Mouse (Mus musculus) small intestine, adult 2 months (tissue): ENCODE results near the gene Rnf17.

Source experiments
- CTCF ChIP-seq: fragments of 200-500 bp; IDR thresholded peaks from 2 replicates; pipeline ENCODE4 v1.5.1; 2012; ENCODE audit warnings: low read depth, mild to moderate bottlenecking, control low read depth, inconsistent platforms, low read length, moderate library complexity, mixed read lengths; ENCODE audit not compliant: insufficient replicate concordance, insufficient read length; ENCODE audit errors: extremely low read depth
- POLR2A ChIP-seq: fragments of 200-500 bp; IDR thresholded peaks from 2 replicates; pipeline ENCODE4 v1.6.1; 2012; ENCODE audit warnings: low read depth, mild to moderate bottlenecking, control low read depth, inconsistent platforms, low read length, moderate library complexity

DNA sequence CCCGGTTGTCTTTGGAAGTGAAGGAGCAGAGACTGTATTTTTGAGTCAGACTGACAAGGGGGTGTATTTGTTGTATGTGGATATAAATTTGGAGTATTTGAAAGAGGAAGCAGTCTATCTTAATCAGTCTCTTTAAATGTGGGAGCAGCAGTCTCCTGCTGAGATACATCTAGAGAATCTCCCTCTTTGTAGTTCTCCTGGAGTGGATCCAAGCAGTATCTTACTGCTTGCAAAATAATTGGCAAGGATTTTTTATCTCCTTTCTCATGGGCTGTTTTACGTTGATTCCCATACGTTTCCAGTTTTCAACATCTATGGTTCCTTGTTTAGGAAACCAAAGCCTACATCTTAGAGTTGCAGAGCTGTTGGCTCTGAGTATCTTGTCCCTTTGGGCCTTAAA, 47.6 kb upstream of the Rnf17 start:
- TF ChIP-seq POLR2A (no peak), CTCF (no peak)
